Mouse (Mus musculus) heart, embryonic 13.5 days (tissue): ENCODE data around the gene Sgo1. TPM values are rescaled to one million over a fixed set of nuclear protein-coding genes. Genes with fewer than 3 reads are reported as not detected.
"Not testable (repeated sequence)": the region's sequence is repeated elsewhere in the genome, so short reads cannot be mapped to it uniquely, and the experiment has no call there.

Experiments used
- ATAC-seq: fragments of 200-750 bp; cut with Nextera tagmentation; 2 replicates; pipeline ENCODE4 v1.8.0; 2017; ENCODE audit warnings: moderate TSS enrichment; ENCODE audit not compliant: insufficient number of reproducible peaks, low FRiP score, low TSS enrichment; ENCODE audit errors: extremely low read depth
- H3K27ac ChIP-seq: fragments of 300-500 bp; sonication (generic); replicated peaks from 2 replicates; pipeline ENCODE4 v1.5.1; 2015; ENCODE audit warnings: moderate library complexity, mild to moderate bottlenecking, inconsistent platforms
- H3K27me3 ChIP-seq: fragments of 300-500 bp; sonication (generic); replicated peaks from 2 replicates; pipeline ENCODE4 v1.6.1; 2015; ENCODE audit warnings: mild to moderate bottlenecking, inconsistent platforms
- H3K36me3 ChIP-seq: fragments of 300-500 bp; sonication (generic); 2 replicates; pipeline ENCODE4 v1.6.1; 2015; ENCODE audit warnings: mild to moderate bottlenecking, inconsistent platforms
- H3K4me1 ChIP-seq: fragments of 300-500 bp; sonication (generic); 2 replicates; pipeline ENCODE4 v1.6.1; 2015; ENCODE audit warnings: inconsistent platforms
- H3K4me2 ChIP-seq: fragments of 300-500 bp; sonication (generic); 2 replicates; pipeline ENCODE4 v1.6.1; 2015; ENCODE audit warnings: inconsistent platforms, mild to moderate bottlenecking, moderate library complexity
- H3K4me3 ChIP-seq: fragments of 300-500 bp; sonication (generic); 2 replicates; pipeline ENCODE4 v1.5.1; 2015; ENCODE audit warnings: moderate library complexity, mild to moderate bottlenecking, inconsistent platforms
- H3K9ac ChIP-seq: fragments of 300-500 bp; sonication (generic); 2 replicates; pipeline ENCODE4 v1.6.1; 2015; ENCODE audit warnings: inconsistent platforms, mild to moderate bottlenecking, moderate library complexity
- H3K9me3 ChIP-seq: fragments of 300-500 bp; sonication (generic); 2 replicates; pipeline ENCODE4 v1.6.1; 2016; ENCODE audit warnings: inconsistent platforms
- WGBS: fragments of 180-500 bp; shearing (Covaris S2); methylation state at CpG from one replicate; pipeline ENCODE4 v1.1.7; 2015; ENCODE audit warnings: mixed read lengths; 5-methylcytosine and 5-hydroxymethylcytosine counted together
- polyA plus RNA-seq: library from polyadenylated mRNA; unstranded; fragments of >200 nt; fragmentation: Nextera tagmentation; extraction: Ambion mirVana; gene quantifications from 2 replicates; pipeline ENCODE4 v1.2.1, GENCODE M21; 2015

Sgo1 gene
- polyA plus RNA-seq, 1 experiment from 2014 or later: 17.9 TPM

DNA sequence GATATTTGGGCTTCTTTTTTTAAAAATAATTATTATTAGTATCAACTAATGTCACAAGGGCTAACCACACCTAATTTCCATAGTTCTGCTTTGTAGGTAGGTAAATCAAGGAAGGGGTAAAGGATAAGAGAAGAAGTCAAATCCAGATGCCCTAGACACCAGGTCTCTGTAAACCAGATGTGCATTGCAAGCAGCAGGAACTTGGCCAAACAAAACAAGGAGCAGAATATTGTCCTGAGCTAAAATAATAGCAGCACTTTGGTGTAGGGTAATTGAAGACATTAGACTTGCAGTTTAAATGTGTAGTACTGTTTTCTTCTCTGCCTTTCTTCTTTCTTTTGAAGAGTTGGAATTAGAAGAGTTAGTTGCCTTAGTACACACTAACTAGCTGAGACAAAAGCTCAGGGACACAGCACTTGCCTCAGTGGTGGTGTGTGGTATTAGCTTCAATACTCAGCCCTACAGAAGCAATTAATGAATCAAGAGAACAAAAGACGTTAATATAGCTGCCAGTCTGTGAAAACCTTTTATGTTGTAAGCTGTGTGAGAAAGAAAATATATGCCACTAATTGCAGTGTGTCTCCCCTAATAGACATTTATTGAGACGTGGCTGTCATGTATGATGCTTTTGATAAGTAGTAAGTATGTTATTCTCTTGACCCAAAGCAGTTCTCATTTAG, 24.3 kb downstream of the Sgo1 start:
- peaks cover 95% of the 10 kb centered on the region for H3K36me3 ChIP-seq

DNA sequence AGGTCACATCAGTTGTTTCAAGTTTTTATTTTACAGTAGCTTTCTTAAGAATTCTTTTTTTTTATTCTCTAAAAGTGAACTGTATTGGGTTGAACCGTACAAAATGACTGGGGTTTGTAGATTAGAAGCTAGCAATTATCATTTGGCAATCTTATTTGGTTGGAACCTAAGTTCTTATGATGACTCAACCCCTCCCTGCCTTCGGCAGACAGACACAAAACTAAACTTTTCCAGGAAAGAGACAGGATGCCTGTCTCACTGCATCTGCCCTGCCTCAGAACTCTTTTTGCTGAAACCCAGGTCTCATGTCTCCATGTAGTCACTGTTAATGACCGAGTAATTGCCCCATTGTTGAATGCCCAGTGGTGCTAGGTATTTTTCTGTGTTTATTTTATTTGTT, 24.9 kb downstream of the Sgo1 start:
- no peak overlapping the region for H3K9ac ChIP-seq
- H3K27ac ChIP-seq: no peak overlapping the region
- ATAC-seq: no peak
- no peak overlapping the region for H3K4me2 ChIP-seq
- no peaks in the 10 kb centered on the region for H3K27me3 ChIP-seq
- no peaks in the 10 kb centered on the region for H3K9me3 ChIP-seq
- peaks cover 14% of the 10 kb centered on the region for H3K4me1 ChIP-seq
- H3K36me3 ChIP-seq: peaks cover 93% of the 10 kb centered on the region
- H3K4me3 ChIP-seq: no peak overlapping the region
- 82% methylated on average over 3 of the region's 3 CpGs for WGBS

More for the DNA sequence above, 24.3 kb downstream of the Sgo1 start:
- no peak for ATAC-seq
- Histone ChIP-seq H3K4me3 (no peak overlapping the region), H3K4me1 (peaks cover 14% of the 10 kb centered on the region), H3K4me2 (no peak overlapping the region), H3K27me3 (no peaks in the 10 kb centered on the region), H3K9ac (no peak overlapping the region), H3K27ac (no peak overlapping the region), H3K9me3 (no peaks in the 10 kb centered on the region)
- WGBS: 73% methylated on average over 2 of the region's 2 CpGs

DNA sequence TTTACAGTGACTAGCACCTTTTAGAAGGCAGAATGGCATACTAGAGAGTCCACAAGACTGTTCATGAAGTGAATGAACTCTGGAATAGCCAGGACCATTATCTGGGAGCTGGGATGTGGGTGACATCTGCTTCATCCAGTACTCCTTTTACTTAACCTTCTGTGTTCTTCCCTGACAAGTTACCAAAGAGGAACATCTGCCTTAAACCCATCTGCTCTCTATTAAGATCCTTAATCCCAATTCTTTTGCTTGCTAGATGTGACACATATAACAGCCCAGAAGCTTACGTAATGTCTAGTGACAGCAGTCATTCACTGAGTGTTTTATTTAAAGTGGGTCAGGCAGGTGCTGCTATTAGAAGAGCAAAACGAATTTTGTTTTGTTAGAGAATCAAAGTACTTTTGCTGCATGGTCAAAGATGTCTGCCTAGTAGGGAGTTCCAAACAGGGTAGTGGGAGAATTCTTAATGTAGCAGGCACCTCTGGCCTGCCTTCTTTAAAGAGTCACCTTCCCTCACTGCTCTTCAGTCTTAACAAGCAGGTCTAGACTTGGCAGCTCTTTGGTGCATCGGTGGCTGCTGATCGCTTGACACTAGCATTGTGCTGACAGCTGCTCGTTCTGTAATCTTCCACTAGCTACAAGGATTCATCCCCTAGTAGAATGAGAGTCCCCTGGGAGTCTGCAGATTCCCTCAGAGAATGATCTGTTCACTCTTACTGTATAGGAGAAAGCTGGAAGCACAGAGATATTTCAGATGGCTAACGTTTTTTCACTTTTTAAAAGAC, 27.9 kb downstream of the Sgo1 start:
- no peaks in the 10 kb centered on the region for H3K27me3 ChIP-seq
- H3K27ac ChIP-seq: 0 out of 2 replicates have a peak overlapping the region, but pooled peaks have one; percentile 31
- no peak overlapping the region for H3K9ac ChIP-seq
- no peak for ATAC-seq
- peaks cover 14% of the 10 kb centered on the region for H3K4me1 ChIP-seq
- WGBS: 39% methylated on average over 6 of the region's 6 CpGs
- no peak overlapping the region for H3K4me3 ChIP-seq
- H3K9me3 ChIP-seq: no peaks in the 10 kb centered on the region
- H3K4me2 ChIP-seq: no peak overlapping the region
- H3K36me3 ChIP-seq: peaks cover 85% of the 10 kb centered on the region

DNA sequence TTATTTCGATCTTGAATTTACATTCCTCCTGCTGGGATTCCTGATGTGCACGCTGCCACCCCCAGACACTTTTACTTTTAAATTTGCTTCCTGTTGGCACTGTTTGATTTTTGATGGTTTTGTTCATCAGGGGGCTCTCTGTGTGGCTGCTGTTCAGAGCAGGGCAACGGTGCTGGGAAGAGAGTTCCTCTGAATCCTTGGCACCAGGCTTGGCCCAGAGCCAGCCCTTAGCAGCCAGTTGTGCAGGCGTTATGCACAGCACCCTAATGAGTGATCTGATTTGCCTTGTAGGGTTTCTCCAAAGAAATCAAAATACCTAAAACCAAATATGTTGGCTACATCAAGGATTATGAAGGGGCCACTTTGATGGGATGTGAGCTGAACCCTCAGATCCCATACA, 29.4 kb downstream of the Sgo1 start:
- H3K27ac ChIP-seq: no peak overlapping the region
- H3K9me3 ChIP-seq: no peaks in the 10 kb centered on the region
- no peak overlapping the region for H3K9ac ChIP-seq
- peaks cover 14% of the 10 kb centered on the region for H3K4me1 ChIP-seq
- WGBS: 61% methylated on average over 4 of the region's 4 CpGs
- no peaks in the 10 kb centered on the region for H3K27me3 ChIP-seq
- ATAC-seq: no peak
- no peak overlapping the region for H3K4me2 ChIP-seq
- peaks cover 85% of the 10 kb centered on the region for H3K36me3 ChIP-seq
- no peak overlapping the region for H3K4me3 ChIP-seq

DNA sequence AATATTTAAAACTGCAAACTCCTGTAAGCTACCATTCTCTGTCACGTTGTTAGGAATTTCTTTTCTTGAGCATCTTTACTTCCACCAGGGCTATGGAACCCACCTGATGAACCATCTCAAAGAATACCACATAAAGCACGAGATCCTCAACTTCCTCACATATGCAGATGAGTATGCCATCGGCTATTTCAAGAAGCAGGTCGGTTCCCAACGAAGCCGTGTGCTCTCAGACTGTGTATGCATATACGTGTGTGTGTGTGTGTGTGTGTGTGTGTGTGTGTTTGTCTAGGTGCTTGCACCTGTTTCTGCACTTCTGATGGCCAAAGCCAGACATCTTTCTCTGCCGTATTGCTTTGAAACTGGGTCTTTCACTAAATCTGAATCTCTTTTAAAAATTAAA, 29.9 kb downstream of the Sgo1 start:
- peaks cover 14% of the 10 kb centered on the region for H3K4me1 ChIP-seq
- WGBS: 85% methylated on average over 8 of the region's 8 CpGs
- no peak overlapping the region for H3K4me3 ChIP-seq
- no peaks in the 10 kb centered on the region for H3K9me3 ChIP-seq
- ATAC-seq: no peak
- no peak overlapping the region for H3K9ac ChIP-seq
- H3K4me2 ChIP-seq: no peak overlapping the region
- peaks cover 87% of the 10 kb centered on the region for H3K36me3 ChIP-seq
- H3K27ac ChIP-seq: no peak overlapping the region
- no peaks in the 10 kb centered on the region for H3K27me3 ChIP-seq

DNA sequence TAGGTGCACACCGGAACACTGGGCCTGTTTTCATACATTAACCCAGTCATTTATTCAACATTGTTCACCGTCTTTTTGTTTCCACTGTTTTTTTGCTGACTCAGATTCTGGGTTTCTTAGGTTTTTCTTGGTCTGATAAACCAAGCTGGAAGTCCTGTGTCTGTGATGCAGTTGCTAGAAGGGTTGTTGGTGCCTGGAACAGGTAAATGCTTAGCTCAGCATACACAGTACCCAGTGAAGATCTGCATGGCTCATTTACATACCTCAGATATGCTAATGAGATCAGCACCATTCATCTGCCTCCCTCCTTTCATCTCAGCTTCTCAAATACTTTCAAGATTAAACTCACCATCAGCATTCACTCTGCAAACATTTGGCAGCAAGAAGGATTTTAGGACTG, 30.5 kb downstream of the Sgo1 start:
- Histone ChIP-seq H3K9ac (no peak overlapping the region), H3K27me3 (no peaks in the 10 kb centered on the region), H3K36me3 (peaks cover 87% of the 10 kb centered on the region), H3K4me2 (no peak overlapping the region), H3K27ac (no peak overlapping the region), H3K4me3 (no peak overlapping the region), H3K9me3 (no peaks in the 10 kb centered on the region), H3K4me1 (peaks cover 14% of the 10 kb centered on the region)
- ATAC-seq: no peak
- 85% methylated on average over 2 of the region's 2 CpGs for WGBS

DNA sequence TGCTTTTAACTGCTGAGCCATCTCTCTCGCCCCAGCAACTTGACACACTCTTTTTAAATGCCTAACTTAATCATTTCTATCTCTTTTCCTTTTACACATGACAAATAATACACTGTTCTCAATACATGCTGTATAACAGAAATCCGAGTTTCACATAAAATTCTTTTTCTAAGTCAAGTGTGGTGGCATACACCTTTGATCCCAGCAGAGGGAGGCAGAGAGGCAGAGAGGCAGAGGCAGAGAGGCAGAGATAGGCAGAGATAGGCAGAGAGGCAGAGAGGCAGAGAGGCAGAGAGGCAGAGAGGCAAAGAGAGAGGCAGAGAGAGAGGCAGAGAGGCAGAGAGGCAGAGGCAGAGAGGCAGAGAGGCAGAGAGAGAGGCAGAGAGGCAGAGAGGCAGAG, 31.7 kb downstream of the Sgo1 start:
- Histone ChIP-seq H3K4me1 (peaks cover 14% of the 10 kb centered on the region), H3K36me3 (peaks cover 88% of the 10 kb centered on the region)
- H3K4me3 ChIP-seq, H3K4me2 ChIP-seq, ATAC-seq, H3K27me3 ChIP-seq, H3K9me3 ChIP-seq, H3K9ac ChIP-seq, H3K27ac ChIP-seq: not testable (repeated sequence)
- WGBS: 70% methylated on average over 2 of the region's 2 CpGs

DNA sequence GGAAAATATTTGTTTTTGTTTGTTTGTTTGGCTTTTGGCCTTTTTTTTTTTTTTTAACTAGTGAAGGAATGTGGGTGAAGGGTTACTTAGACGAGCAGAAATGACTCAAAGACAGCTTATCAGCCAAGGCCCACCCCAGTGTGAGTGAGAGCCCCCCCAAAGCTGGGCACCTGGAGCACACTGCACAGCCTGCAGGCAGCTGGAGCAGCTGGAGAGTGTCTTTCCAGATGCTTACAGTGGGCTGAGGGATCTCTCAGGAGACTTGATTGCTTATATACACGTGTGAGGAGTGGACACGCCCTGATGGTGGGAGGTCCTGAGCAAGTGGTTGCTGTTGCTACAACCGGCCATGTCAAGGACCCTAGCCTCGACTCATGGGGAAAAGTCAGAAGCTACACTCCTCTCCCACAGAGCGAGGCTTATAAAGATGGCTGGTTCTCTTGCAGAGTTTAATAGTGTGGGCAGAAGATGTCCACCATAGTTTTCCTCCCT, 32.7 kb downstream of the Sgo1 start:
- H3K27ac ChIP-seq: no peak overlapping the region
- H3K9me3 ChIP-seq: no peaks in the 10 kb centered on the region
- no peak for ATAC-seq
- H3K27me3 ChIP-seq: no peaks in the 10 kb centered on the region
- H3K4me2 ChIP-seq: no peak overlapping the region
- peaks cover 86% of the 10 kb centered on the region for H3K36me3 ChIP-seq
- H3K9ac ChIP-seq: no peak overlapping the region
- WGBS: 55% methylated on average over 6 of the region's 6 CpGs
- peaks cover 7% of the 10 kb centered on the region for H3K4me1 ChIP-seq
- no peak overlapping the region for H3K4me3 ChIP-seq

DNA sequence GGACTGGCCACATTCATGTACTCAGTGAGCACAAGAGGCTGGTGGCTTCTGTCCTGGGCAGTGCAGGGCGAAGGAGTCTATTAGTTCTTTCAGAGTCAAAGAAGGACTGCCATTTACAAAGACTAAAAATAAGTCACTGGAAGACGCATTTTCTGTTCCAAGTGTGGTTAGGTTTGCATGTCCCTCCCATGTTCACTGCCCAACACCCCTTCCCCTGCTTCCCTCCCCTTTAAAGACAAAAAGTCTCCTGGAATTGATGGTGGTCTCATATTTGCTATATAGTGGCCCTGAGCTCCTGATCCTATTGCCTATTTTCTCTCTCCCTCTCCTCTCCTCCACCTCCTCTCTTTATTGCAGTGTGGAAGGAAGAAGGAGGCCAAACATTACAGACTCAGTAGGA, 33.2 kb downstream of the Sgo1 start:
- 74% methylated on average over 2 of the region's 2 CpGs for WGBS
- H3K27me3 ChIP-seq: no peaks in the 10 kb centered on the region
- no peak for ATAC-seq
- H3K9ac ChIP-seq: no peak overlapping the region
- no peak overlapping the region for H3K4me3 ChIP-seq
- H3K4me1 ChIP-seq: peaks cover 2% of the 10 kb centered on the region
- H3K27ac ChIP-seq: no peak overlapping the region
- H3K36me3 ChIP-seq: peaks cover 83% of the 10 kb centered on the region
- no peaks in the 10 kb centered on the region for H3K9me3 ChIP-seq
- no peak overlapping the region for H3K4me2 ChIP-seq

DNA sequence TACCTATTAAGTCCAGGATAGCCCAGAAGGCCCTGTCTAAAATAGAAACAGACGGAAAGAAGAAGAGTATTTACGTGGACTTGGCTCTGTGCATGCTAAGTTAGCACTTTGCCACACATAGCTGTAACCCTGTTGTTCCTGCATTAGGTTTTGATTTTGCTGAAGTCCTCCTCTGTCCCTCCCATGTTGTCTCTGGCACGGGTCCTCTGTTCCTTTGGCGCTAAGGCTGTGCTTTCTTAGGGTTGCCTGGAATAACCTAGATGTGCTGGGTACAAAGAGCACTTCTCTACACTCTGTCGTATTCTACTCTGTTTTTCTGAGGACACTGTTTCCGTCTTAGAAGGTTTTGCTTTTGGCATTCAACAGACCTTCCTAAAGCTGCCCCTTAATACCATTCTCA, 34.1 kb downstream of the Sgo1 start:
- Histone ChIP-seq H3K27me3 (no peaks in the 10 kb centered on the region), H3K9me3 (no peaks in the 10 kb centered on the region), H3K9ac (no peak overlapping the region), H3K4me1 (no peaks in the 10 kb centered on the region), H3K27ac (no peak overlapping the region), H3K36me3 (peaks cover 75% of the 10 kb centered on the region), H3K4me2 (no peak overlapping the region), H3K4me3 (no peak overlapping the region)
- 80% methylated on average over 6 of the region's 6 CpGs for WGBS
- ATAC-seq: no peak

DNA sequence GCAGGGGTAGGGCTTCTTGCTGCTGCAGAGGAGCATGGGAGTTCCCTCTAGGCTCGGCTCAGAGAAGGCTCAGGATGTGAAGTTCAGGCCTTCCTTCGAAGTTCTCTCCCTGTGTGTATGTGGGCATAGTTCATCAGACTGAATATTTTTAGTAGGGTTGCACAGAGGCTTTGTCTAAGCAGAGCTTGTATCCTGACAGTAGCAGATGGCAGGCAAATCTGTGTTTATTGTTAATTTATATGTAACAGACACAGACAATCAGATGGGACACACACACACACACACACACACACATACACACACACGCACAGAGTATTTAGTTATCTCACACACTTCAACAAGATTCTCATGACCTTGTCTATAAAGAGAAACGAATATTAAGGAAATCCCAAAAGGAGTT, 34.5 kb downstream of the Sgo1 start:
- H3K27me3 ChIP-seq: no peaks in the 10 kb centered on the region
- no peak overlapping the region for H3K4me2 ChIP-seq
- peaks cover 74% of the 10 kb centered on the region for H3K36me3 ChIP-seq
- 76% methylated on average over 4 of the region's 4 CpGs for WGBS
- no peak for ATAC-seq
- no peak overlapping the region for H3K9ac ChIP-seq
- H3K9me3 ChIP-seq: no peaks in the 10 kb centered on the region
- no peaks in the 10 kb centered on the region for H3K4me1 ChIP-seq
- H3K4me3 ChIP-seq: no peak overlapping the region
- H3K27ac ChIP-seq: no peak overlapping the region

DNA sequence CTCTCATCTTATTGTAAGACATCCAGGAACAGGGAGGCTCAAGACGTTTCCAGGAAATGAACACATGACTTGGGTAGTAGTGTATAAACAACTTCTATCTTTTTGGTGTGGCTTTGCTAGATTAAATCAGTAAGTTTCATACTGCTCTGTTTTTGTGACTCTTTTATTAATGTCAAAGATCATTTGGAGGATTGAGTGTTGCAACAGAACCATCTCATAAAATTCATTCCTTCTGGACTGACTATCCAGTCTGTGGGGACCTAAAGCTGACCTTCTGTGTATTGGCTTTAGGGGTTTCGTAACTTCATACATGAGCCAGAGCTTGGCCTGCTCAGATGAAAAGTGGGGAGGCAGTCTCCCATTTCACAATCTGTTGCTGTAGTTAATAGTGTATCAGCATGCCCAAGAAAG, 38.9 kb downstream of the Sgo1 start:
- Histone ChIP-seq H3K27me3 (no peaks in the 10 kb centered on the region), H3K9ac (no peak overlapping the region), H3K4me1 (no peaks in the 10 kb centered on the region), H3K36me3 (peaks cover 74% of the 10 kb centered on the region), H3K9me3 (no peaks in the 10 kb centered on the region), H3K4me3 (no peak overlapping the region), H3K4me2 (no peak overlapping the region), H3K27ac (no peak overlapping the region)
- ATAC-seq: no peak
- WGBS: 78% methylated on average over 2 of the region's 2 CpGs
